Mouse (Mus musculus) cerebellum, adult 8-10 months (tissue): ENCODE data around the gene 4930404N11Rik.

ENCODE experiments used
- DNase-seq: peaks from one replicate; pipeline ENCODE4 v3.0.0; 2022

The 4930404N11Rik gene

GRCm38 (mm10) chr10:81365672-81366476, at the start of gene 4930404N11Rik:
4930404N11Rik (minus strand) TSS chr10:81365816.
- no peak for DNase-seq

GRCm38 (mm10) chr10:81415146-81415545, 49.5 kb upstream of the 4930404N11Rik start:
- DNase-seq, result no peak

GRCm38 (mm10) chr10:81414682-81415081, 49.1 kb upstream of the 4930404N11Rik start:
- no peak for DNase-seq

- DNase-seq, result peak; percentile 85
Observed at GRCm38 (mm10) chr10:81413310-81414261, 48.0 kb upstream of the 4930404N11Rik start.

- peak; percentile 54 for DNase-seq
Observed at GRCm38 (mm10) chr10:81412586-81413309, 47.1 kb upstream of the 4930404N11Rik start.

- peak; percentile 91 for DNase-seq
Observed at GRCm38 (mm10) chr10:81411471-81412400, 46.1 kb upstream of the 4930404N11Rik start.

- DNase-seq, result no peak
Observed at GRCm38 (mm10) chr10:81410981-81411380, 45.4 kb upstream of the 4930404N11Rik start.

- peak; percentile 41 for DNase-seq
Observed at GRCm38 (mm10) chr10:81410350-81410749, 44.7 kb upstream of the 4930404N11Rik start.

GRCm38 (mm10) chr10:81409330-81409729, 43.7 kb upstream of the 4930404N11Rik start:
- no peak for DNase-seq

- DNase-seq, result peak; percentile 65
Observed at GRCm38 (mm10) chr10:81408871-81409291, 43.3 kb upstream of the 4930404N11Rik start.

GRCm38 (mm10) chr10:81408424-81408729, 42.8 kb upstream of the 4930404N11Rik start:
- peak; percentile 36 for DNase-seq

- peak; percentile 85 for DNase-seq
Observed at GRCm38 (mm10) chr10:81407539-81408423, 42.2 kb upstream of the 4930404N11Rik start.

- peak; percentile 45 for DNase-seq
Observed at GRCm38 (mm10) chr10:81406504-81407440, 41.2 kb upstream of the 4930404N11Rik start.

GRCm38 (mm10) chr10:81405588-81406201, 40.1 kb upstream of the 4930404N11Rik start:
- peak; percentile 85 for DNase-seq

- DNase-seq, result no peak
Observed at GRCm38 (mm10) chr10:81404720-81405119, 39.1 kb upstream of the 4930404N11Rik start.

- DNase-seq, result no peak
Observed at GRCm38 (mm10) chr10:81404082-81404481, 38.5 kb upstream of the 4930404N11Rik start.

GRCm38 (mm10) chr10:81403511-81403910, 37.9 kb upstream of the 4930404N11Rik start:
- DNase-seq, result no peak

GRCm38 (mm10) chr10:81402227-81402765, 36.7 kb upstream of the 4930404N11Rik start:
- no peak for DNase-seq
